Mouse (Mus musculus) liver, adult (tissue): Measurements from ENCODE around the gene Nudt2.

Experiments
- GATA4 ChIP-seq: IDR thresholded peaks from 2 replicates; pipeline ENCODE4 v1.6.1; 2014; ENCODE audit warnings: mild to moderate bottlenecking, low read length; ENCODE audit not compliant: insufficient replicate concordance

Nudt2 gene

DNA sequence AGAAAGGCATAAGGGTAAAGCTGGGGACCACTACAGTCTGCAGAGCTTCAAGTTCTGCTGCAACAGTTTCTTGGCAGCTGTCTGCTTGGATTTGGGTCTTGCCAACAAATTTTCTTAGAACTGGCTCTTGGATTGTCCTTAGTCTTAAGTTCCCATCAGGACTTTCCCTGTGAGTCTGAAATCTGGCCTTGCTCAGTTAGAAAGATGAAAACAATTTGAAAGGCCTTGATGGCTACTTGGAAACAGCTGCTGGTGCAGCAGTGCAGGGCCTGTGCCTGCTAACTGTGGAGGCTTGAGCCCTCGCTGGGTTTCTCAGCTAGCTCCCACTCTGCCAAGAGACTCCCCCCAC lies 14.5 kb downstream of the Nudt2 start:
- TF ChIP-seq GATA4, result no peak

DNA sequence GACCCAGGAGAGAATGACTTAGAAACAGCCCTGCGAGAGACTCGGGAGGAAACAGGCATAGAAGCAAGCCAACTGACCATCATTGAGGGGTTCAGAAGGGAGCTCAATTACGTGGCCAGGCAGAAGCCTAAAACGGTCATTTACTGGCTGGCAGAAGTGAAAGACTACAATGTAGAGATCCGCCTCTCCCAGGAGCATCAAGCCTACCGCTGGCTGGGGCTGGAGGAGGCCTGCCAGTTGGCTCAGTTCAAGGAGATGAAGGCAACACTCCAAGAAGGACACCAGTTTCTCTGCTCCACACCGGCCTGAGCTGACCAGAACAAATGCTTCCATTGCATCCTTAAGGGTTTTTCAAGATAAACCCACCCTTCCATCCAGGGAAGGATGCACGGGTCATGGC lies 15.3 kb downstream of the Nudt2 start:
- no peak for TF ChIP-seq GATA4

DNA sequence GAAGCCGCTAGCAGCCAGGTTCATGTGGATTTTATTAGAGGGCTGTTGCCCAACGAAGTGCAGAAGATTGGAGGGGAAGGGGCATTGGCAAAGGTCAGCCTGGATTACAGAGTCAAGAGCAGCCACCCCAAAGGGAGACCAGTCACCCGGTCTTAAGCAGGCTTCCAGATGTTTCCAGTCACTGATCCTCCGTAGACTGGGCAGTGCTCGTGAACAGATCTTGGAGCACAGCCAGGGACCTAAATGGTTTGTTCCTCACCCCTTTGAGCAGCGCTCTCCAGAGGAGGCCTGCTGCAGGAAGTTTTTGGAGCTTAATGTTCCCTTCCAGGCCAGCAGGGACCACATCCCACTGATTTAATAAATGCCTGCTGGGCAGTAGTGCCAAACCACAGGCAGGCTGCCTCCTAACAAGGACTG lies 16.7 kb downstream of the Nudt2 start:
- TF ChIP-seq GATA4, result no peak

DNA sequence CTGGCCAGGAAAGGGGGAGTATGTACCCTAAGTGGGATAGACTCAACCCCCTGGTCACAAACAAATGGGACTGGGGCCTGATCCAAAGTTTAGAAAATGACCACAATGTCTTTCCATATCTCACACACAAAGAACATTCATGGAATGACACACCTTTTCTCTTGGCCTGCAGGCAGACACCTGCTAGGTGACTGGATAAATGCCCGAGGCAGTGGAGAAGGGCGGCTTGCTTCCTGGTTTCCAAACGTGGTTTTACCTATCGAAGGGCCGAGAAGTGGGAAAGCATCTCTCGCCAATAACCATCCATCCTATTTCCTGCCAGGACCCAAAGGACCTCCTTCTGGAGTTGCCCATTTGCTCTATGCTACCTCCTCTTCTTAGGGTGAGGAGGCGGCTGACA lies 28.0 kb downstream of the Nudt2 start:
- TF ChIP-seq GATA4, result no peak

DNA sequence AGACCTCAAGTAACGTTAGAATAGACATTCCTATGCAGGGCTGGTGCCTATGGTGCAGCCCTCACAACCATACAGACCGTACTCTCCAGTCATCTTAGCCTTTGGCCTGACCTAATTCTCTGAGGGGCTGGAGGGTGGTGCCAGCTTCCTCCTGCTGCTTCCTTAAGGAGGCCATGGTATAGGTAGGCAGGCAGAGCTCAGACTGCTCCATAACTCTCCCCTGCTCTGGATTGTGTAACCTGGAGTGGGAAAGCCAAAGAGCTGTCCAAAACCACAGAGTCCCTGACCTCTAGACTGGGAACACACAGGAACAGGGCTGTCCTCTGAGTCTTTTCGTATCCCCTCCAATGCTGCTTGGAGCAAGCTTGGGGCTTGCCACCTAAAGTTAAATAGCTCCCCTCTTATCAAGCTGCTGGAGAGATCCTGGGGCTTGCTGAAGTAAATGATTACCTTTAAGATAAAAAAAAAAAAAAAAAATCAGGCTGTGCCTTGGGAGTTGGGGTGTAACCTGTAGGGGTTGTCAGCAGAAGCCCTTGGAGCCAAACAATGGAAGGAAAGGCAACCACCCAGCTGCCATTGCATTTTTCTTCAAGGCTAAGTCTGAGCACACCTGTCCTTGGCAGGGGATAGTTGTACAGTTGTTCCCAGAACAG lies 28.6 kb downstream of the Nudt2 start:
- TF ChIP-seq GATA4, result no peak

DNA sequence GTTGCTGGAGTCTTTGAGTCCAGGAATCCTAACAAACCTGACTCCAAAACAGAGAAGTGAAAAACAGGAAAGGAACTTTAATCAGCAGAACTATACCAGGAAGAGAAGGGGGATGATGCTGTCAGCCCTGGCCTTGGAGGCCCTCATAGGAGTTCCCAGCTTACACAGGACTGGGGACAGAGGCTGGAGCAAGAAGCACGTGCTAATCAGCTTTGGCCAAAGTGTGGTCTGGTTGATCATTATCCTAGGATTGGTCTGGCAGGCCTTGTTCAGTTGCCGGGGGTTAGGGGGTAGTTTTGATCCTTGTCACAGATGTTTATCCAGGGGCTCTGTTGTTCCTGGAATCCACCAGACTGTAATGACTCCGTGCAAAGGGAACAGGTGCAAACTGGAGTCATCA lies 29.4 kb downstream of the Nudt2 start:
- TF ChIP-seq GATA4, result no peak

DNA sequence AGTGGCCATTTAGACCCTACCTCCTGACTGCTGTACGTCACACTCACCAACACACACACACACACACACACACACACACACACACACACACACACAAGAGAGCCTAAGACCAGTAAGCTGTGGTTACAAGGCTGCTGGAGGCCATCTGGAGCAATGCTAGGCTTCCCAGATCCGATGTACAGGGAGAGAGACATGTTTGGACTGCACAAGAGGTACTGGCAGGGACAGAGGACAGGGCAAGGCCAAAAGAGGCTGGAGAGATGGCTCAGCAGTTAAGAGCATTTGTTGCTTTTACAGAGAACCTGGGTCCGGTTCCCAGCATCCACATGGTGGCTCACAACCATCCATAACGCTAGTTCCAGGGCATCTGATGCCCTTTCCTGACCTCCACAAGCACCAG lies 30.1 kb downstream of the Nudt2 start:
- TF ChIP-seq GATA4, result no peak

DNA sequence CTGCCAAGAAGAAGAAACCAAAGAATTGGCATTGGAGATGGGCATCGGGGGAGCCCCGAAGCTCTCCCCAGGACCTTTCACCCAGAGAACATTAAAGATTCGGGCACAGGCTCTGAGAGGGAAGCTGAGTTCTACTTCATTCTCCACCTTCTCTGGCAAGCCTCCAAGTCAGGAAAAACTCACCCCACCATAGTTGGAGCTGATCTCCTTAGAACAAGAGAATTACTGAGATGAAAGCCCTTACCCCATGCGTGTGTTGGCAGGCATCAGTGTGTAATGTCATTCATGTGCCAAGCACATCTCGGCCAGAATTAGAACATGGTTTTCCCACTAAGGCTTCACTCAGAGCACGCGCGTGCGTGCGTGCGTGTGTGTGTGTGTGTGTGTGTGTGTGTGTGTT lies 30.9 kb downstream of the Nudt2 start:
- no peak for TF ChIP-seq GATA4

DNA sequence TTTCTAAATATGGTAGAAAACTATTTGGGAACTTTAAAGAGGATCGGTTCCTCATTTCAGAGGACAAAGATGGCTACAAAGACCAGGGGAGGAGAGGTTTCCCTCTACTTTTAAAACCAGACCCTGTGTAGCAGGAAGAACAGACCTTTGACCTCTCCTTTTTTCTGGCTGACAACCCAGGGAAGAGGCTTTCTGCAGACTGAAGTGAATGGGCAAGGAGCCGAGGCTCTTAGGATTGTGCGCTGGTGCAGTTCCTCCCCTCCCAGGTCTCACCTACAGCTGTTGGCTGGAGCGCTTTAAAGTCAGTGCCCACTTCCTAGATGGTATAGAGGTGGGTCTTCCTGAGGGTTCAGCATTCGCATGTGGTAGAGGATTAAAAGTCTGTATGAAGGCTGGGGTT lies 32.1 kb downstream of the Nudt2 start:
- TF ChIP-seq GATA4, result no peak

DNA sequence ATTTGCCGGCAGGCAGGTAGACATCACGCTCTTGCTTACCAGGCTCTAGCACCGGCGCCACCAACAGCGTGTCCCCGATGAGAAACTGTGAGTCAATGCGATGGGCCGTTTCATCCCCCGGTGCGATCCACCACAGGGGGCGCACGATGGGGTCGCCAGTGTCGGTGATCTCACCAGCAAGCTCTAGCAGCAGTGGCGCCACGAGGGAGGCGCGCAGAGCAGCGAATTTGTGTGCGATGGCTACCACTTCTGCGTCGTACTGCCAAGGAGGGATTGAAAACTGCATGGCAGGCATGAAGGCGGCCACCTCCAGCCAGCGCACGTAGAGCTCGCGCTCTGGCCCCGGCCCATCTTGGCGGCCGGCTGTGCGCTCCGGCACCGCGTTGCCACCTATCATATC lies 32.6 kb downstream of the Nudt2 start:
- no peak for TF ChIP-seq GATA4

DNA sequence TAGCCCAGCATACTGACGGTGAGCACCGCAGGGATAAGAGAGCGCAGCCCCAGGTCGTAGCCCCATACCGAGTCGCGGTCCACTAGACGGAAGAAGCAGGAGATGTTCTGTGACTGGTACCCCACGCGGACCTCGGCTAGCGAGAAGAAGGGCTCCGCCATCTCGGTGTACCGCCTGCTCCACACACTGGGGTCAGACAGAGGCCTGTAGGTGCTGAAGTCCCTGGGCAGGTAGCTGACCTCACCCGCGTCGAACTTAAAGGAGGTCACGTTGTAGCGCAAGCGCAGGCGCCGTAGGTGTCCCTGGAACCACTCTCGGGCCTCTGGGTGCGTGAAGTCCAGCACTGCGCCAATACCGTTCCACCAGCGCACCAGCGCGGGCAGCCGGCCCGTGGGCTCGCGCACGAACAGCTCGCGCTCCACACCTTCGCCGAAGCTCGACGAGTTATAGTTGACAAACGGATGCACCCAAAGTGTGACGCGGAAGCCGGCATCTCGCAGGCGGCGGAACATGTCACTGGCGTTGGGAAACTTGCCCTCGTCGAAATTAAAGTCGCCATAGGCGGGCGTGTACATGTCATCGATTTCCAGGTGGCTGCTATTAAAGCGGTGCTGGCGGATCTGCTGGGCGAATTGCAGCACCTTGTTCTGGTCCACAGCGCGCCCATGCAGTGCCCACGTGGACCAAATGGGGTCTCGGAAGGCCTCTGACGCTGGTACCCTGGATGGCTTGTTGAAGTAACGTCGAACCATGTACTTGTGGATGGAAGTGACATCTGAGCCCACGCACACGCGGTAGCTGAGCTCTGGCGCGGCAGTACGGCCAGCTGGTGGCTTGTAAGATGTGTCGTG lies 33.3 kb downstream of the Nudt2 start:
- TF ChIP-seq GATA4, result no peak

DNA sequence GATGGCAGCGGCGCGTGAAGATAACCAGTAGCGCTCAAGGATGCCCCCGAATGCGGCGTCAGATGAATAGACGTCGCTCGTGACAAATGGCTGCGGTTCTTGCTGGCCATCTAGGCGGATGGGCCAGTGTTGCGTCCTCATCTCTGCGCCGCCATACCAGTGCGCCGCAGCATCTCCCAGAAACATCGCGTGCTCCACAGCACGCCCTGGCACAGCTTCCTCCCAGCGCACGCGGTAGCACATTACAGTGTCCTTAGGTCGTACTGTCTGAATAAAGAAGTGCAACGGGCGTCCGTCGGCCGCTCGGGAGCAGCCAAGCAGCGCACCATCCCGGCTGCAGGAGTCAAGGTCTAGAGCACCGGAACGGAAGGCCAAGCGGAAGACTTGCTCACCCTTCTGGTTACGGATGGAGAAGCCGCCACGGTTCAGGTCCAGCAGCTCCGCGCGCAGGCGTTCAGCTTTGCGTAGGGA lies 34.0 kb downstream of the Nudt2 start:
- TF ChIP-seq GATA4, result no peak

DNA sequence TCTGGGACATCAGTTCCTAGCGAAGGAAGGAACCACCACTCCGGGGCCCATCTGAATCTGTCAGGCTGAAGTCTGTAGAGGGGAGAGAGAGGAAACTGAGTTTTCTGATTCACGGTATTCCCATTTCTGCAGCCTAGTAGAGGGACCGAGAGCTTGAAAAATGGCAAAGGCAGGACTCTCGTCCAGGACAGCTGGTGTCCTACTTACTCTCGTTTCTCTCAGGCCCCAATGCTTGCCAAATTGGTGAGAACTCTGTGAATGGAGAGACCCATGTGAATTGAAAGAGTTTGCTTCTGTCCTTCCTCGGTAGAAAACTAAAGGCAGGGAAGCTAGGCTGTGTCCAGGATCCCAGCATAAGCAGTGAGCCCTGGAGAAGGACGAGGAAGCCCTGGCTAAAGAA lies 34.7 kb downstream of the Nudt2 start:
- no peak for TF ChIP-seq GATA4

DNA sequence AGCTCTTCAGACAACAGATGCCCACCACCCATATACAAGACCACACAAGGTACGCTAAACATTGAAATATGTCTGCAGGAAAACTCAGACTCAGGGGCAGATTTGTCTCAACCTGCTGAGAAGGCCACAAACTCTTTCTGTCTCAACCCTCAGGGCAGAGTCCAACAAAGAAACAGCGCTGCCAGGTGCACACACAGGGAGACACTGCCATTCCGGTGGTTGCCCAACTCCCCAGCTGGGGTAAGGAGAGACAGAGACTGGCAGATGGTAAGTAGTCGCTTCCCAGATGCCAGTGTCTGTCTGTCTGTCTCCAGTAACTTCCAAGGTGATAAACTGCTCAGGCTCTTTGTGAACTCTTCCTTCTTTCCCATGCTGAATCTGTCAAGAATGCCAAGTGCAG lies 35.8 kb downstream of the Nudt2 start:
- no peak for TF ChIP-seq GATA4

DNA sequence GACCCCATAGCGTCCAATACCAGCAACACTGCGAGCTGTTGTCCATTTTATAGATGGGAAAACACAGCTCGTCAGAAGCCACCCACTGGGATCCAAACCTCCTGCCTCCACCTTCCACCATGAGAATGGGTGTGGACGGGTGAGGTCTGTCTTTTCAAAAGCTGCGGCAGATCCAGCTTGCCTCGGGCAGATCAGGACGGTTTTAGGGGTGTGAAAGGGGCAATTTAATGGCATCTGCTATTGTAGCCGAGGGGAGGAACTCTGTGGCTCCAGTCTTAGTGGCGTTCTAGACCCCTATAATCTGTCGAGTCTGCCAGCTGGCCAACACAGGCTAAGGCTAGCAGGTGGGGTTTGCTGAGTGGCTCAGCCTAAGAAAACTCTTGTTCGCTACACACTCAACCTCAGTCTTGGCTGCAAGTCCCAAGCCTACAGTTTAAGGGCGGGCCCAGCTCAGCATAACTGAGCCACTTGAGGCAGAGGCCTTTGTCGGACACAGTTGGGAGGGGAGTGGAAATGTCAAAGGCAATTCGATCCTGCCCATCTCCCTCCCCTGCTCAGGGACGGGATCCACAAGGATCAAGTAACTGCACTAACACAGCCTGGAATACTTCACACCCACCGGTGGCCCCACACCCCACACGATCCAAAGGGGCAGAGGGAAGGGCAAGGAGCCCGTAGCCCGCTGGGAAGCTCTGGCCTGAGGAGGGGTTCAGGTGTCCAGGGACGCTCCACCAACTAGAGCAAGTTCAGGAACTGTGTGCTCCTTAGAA lies 37.4 kb downstream of the Nudt2 start:
- TF ChIP-seq GATA4, result no peak

DNA sequence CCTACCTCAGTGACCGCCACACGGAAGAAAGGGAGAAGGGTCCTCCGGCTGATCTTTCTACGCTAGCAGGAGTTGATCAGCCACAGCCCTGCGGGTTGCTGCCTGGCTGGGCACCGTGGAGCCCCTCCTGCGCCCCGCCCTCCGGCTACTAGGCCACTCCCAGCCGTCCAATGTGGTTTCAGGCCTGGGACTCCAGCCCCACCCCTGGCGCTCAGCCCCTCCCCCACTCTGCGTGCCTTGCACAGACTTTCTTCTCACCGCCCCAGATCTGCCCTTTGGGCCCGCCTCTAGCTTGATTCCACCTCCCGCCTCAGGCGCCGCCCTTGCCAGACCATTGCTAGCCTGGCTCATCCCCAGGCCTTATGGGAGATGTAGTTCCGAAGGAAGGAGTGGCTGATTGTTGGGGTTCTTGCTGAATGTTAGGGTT lies 38.0 kb downstream of the Nudt2 start, which contains the start of gene AI464131:
Gene AI464131, minus strand, starts transcription at position 91 of the 427 bp plus-strand sequence.
- no peak; the same call in 1 of the 2 replicates for TF ChIP-seq GATA4
